Mouse (Mus musculus): ENCODE data around the gene Olfr56. TPM values are rescaled to one million over a fixed set of nuclear protein-coding genes. Genes with fewer than 3 reads are reported as not detected.

Gene Olfr56
- polyA plus RNA-seq, 1 experiment: 0.05 TPM

DNA sequence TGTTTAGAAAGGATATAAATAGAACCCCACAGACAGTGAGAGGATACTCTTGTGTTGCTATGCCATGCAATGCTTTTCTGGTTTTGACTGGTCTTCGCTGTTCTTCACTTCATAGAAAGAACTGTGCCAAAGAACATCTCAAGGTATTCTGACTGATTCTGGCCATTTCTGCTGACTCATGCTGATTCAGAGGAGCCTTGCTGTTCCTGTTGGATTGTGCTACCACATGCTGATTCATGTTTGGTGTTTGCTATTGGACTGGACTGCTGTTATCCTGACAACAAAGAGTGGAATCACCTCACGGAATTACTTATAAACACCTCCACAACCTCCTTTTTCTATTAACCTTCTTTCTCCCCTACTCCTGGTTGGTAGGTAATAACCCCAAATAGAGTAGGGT lies 145.5 kb downstream of the Olfr56 start:
- TF ChIP-seq MAX (IDR thresholded peaks at IDR 0.05): no peak
- H3ac ChIP-seq (ENCODE audit: control insufficient read depth, insufficient read length, low read depth): no peak overlapping the region
- H3K36me3 ChIP-seq (ENCODE audit: control insufficient read depth, insufficient read depth): no peaks in the 10 kb centered on the region
- H3K79me2 ChIP-seq (ENCODE audit: control insufficient read depth, insufficient read depth): no peaks in the 10 kb centered on the region
- H3K79me3 ChIP-seq (ENCODE audit: low read depth): no peaks in the 10 kb centered on the region
- H3K27me3 ChIP-seq (ENCODE audit: control insufficient read depth, insufficient read depth, insufficient read length): no peaks in the 10 kb centered on the region
- no peak overlapping the region for H3K4me3 ChIP-seq (ENCODE audit: insufficient read depth, poor library complexity, severe bottlenecking)

DNA sequence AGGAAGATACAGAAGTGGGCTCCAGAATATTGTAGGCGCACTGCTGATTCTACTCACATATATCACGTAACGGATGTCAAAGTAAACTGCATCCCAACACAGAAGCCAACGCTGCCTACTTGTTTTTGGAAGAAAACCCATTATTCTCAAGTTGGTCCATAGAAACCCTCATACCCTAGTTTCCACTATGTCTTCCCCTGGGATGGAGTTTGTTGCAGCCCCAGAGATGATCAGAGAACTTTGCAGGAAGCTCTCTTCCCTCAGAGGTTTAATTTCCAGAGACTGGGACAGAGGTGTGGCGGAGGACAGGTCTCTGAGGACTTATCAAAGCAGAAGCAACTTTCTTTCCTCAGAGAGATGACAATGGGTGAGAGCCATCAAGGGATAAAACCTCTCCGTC lies 163.3 kb downstream of the Olfr56 start, which contains the start of gene Olfr1395:
TSS of gene Olfr1395 (plus strand) at position 301 of the 400 bp plus-strand sequence.
- H3ac ChIP-seq (ENCODE audit: control insufficient read depth, insufficient read length, low read depth): no peak within 1 kb of the TSS

DNA sequence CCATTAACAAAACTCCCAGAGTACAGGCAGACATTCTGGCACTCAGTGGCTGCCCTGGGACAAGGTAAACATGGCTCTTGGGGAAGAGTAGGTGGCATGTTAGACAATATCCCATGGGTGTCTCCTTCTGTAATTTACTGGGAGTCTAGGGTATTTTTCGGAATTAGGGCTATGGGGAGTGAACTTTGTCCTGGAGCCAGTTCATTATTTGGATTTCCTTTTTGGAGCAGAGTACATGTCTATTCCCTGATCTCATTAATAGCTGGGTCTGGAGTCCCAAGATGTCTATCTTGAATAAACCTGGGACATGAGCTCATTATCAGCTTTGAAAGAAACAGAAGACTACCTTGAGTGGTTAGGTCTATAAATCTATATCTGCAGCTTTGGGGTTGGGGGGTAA lies 175.4 kb downstream of the Olfr56 start, which contains the start of gene Olfr1394:
TSS of gene Olfr1394 (plus strand) at position 301 of the 400 bp plus-strand sequence.
- H3K79me2 ChIP-seq (ENCODE audit: control insufficient read depth, insufficient read depth): no peaks in the 10 kb centered on the region
- TF ChIP-seq MYOG (IDR thresholded peaks at IDR 0.05; ENCODE audit: control insufficient read depth, extremely low read depth, insufficient read length) (no peak), MYOD1 (IDR thresholded peaks at IDR 0.05; ENCODE audit: control insufficient read depth, insufficient read length, low read depth) (no peak), FOSL1 (IDR thresholded peaks at IDR 0.05; ENCODE audit: insufficient read depth, low read length, poor library complexity, severe bottlenecking) (no peak), CEBPB (IDR thresholded peaks at IDR 0.05; ENCODE audit: low read depth) (no peak), USF1 (IDR thresholded peaks at IDR 0.05; ENCODE audit: low read depth) (no peak), CTCF (IDR thresholded peaks at IDR 0.05; ENCODE audit: control insufficient read depth, insufficient read depth, insufficient read length) (no peak), MAX (IDR thresholded peaks at IDR 0.05) (no peak)
- no peak within 1 kb of the TSS for H3ac ChIP-seq (ENCODE audit: control insufficient read depth, insufficient read length, low read depth)
- H3K36me3 ChIP-seq (ENCODE audit: control insufficient read depth, insufficient read depth): no peaks in the 10 kb centered on the region
- H3K79me3 ChIP-seq (ENCODE audit: low read depth): no peaks in the 10 kb centered on the region
- H3K4me3 ChIP-seq (ENCODE audit: insufficient read depth, poor library complexity, severe bottlenecking): no peak within 1 kb of the TSS
- H3K27me3 ChIP-seq (ENCODE audit: control insufficient read depth, insufficient read depth, insufficient read length): peaks cover 19% of the 10 kb centered on the region

More for the DNA sequence above, 163.3 kb downstream of the Olfr56 start, which contains the start of gene Olfr1395:
- TF ChIP-seq MAX (IDR thresholded peaks at IDR 0.05): no peak
- no peak for TF ChIP-seq CTCF (IDR thresholded peaks at IDR 0.05; ENCODE audit: control insufficient read depth, insufficient read depth, insufficient read length)
- no peak for TF ChIP-seq MYOD1 (IDR thresholded peaks at IDR 0.05; ENCODE audit: control insufficient read depth, insufficient read length, low read depth)
- no peak for TF ChIP-seq CEBPB (IDR thresholded peaks at IDR 0.05; ENCODE audit: low read depth)
- no peak for TF ChIP-seq USF1 (IDR thresholded peaks at IDR 0.05; ENCODE audit: low read depth)
- TF ChIP-seq MYOG (IDR thresholded peaks at IDR 0.05; ENCODE audit: control insufficient read depth, extremely low read depth, insufficient read length): no peak
- TF ChIP-seq FOSL1 (IDR thresholded peaks at IDR 0.05; ENCODE audit: insufficient read depth, low read length, poor library complexity, severe bottlenecking): no peak
- Histone ChIP-seq H3K27me3 (ENCODE audit: control insufficient read depth, insufficient read depth, insufficient read length) (peaks cover 41% of the 10 kb centered on the region), H3K4me3 (ENCODE audit: insufficient read depth, poor library complexity, severe bottlenecking) (no peak within 1 kb of the TSS), H3K79me2 (ENCODE audit: control insufficient read depth, insufficient read depth) (no peaks in the 10 kb centered on the region), H3K79me3 (ENCODE audit: low read depth) (no peaks in the 10 kb centered on the region), H3K36me3 (ENCODE audit: control insufficient read depth, insufficient read depth) (no peaks in the 10 kb centered on the region)

DNA sequence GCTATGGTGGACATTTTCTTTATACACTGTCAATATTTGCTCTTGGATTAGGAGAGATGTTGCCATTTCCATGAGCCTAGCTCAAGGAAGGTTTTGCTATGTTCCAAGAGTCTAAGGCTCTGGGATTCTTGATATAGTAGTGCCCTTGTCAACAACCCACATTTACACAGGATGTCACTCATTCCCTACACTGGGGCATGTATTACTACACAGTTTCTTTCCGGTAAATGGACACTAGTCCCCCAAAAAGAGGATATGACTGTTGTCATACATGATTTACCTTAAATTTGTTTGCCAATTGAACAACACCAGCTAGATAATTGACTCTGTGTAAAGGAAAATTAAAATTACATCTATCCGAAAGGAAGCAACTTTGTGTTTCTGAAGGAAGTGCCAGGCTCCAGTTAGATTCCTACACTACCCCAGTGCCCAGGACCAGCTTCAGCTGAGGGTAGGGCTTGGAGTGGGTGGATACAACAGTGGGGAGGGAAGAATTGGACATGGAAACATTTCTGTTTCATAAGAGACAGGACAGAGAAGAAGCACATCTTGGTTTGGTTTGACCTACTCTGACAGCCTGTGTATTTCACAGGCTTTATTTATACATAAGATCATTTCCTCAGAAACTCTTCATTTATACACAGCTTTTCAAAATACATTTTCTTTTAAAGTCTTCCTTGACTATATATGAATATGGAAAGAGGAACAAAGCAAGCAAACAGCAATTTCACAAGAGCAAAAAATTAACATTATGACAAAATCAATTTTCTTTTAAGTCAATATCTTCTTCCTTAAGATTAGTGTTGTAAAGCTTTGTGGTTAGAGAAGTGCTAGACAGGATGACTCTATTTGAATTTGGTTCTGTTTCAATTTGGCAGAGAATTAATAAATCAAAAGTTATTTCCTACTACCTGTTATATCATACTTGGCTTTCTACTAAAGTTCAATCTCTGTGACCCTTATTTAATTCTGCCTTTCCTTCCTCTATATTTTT lies 178.4 kb downstream of the Olfr56 start:
- H3K27me3 ChIP-seq (ENCODE audit: control insufficient read depth, insufficient read depth, insufficient read length): peaks cover 41% of the 10 kb centered on the region
- no peak for TF ChIP-seq MYOD1 (IDR thresholded peaks at IDR 0.05; ENCODE audit: control insufficient read depth, insufficient read length, low read depth)
- no peak for TF ChIP-seq CTCF (IDR thresholded peaks at IDR 0.05; ENCODE audit: control insufficient read depth, insufficient read depth, insufficient read length)
- TF ChIP-seq MYOG (IDR thresholded peaks at IDR 0.05; ENCODE audit: control insufficient read depth, extremely low read depth, insufficient read length): no peak
- TF ChIP-seq CEBPB (IDR thresholded peaks at IDR 0.05; ENCODE audit: low read depth): no peak
- TF ChIP-seq MAX (IDR thresholded peaks at IDR 0.05): no peak
- no peak for TF ChIP-seq USF1 (IDR thresholded peaks at IDR 0.05; ENCODE audit: low read depth)
- no peak for TF ChIP-seq FOSL1 (IDR thresholded peaks at IDR 0.05; ENCODE audit: insufficient read depth, low read length, poor library complexity, severe bottlenecking)
- no peaks in the 10 kb centered on the region for H3K79me3 ChIP-seq (ENCODE audit: low read depth)
- no peaks in the 10 kb centered on the region for H3K79me2 ChIP-seq (ENCODE audit: control insufficient read depth, insufficient read depth)
- no peaks in the 10 kb centered on the region for H3K36me3 ChIP-seq (ENCODE audit: control insufficient read depth, insufficient read depth)
- no peak overlapping the region for H3K4me3 ChIP-seq (ENCODE audit: insufficient read depth, poor library complexity, severe bottlenecking)
- H3ac ChIP-seq (ENCODE audit: control insufficient read depth, insufficient read length, low read depth): no peak overlapping the region

DNA sequence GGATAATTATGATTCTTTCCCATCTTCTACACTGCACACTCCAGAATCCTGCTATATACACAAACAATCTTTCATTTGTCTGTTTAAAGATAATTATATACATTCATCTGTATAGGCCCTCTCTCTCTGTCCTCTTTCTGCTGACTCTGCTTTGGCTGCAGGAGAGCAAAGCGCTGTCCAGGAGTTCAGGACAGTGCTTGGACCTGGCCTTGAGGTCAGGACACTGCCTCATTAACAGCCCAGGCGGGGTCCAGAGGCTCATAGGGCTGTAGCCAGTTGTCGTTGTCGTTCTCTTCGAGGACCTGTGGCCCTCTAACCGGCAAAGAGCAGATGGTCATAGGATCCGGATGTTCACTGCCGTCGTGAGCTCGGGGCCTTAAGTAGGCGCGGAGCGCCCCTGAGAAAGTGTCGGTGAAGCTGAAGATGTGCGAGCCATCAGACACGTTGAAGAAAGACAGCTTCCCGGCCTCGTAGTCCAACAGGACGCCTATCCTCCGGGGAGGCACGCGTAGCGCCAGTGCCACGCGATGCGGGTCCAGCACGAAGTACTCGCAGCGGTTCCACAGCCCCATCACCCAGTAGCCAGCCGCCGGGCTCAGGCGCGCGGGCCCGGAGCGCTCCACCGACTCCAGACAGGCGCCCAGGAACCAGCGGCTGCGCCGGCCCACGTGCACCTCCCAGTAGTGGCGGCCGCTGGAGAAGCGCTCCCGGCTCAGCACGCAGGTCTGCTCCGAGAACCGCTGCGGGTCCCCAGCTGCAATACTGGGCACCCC lies 190.3 kb downstream of the Olfr56 start:
- peaks cover 31% of the 10 kb centered on the region for H3K27me3 ChIP-seq (ENCODE audit: control insufficient read depth, insufficient read depth, insufficient read length)
- H3K79me2 ChIP-seq (ENCODE audit: control insufficient read depth, insufficient read depth): no peaks in the 10 kb centered on the region
- H3K36me3 ChIP-seq (ENCODE audit: control insufficient read depth, insufficient read depth): no peaks in the 10 kb centered on the region
- no peak for TF ChIP-seq MYOD1 (IDR thresholded peaks at IDR 0.05; ENCODE audit: control insufficient read depth, insufficient read length, low read depth)
- no peaks in the 10 kb centered on the region for H3K79me3 ChIP-seq (ENCODE audit: low read depth)
- H3K4me3 ChIP-seq (ENCODE audit: insufficient read depth, poor library complexity, severe bottlenecking): no peak overlapping the region
- H3ac ChIP-seq (ENCODE audit: control insufficient read depth, insufficient read length, low read depth): no peak overlapping the region

Measured in C2C12 (cell line).